Mouse (Mus musculus) brain, embryonic 18.5 days (tissue): ENCODE measurements around the gene Slc2a10.
A peak's percentile ranks its signal among the peaks of the same experiment; 100 is the strongest.

ENCODE experiments used
- DNase-seq: peaks from one replicate; pipeline ENCODE4 v3.0.0-alpha.2; 2012; ENCODE audit warnings: low read depth, low spot score

The Slc2a10 gene

DNA sequence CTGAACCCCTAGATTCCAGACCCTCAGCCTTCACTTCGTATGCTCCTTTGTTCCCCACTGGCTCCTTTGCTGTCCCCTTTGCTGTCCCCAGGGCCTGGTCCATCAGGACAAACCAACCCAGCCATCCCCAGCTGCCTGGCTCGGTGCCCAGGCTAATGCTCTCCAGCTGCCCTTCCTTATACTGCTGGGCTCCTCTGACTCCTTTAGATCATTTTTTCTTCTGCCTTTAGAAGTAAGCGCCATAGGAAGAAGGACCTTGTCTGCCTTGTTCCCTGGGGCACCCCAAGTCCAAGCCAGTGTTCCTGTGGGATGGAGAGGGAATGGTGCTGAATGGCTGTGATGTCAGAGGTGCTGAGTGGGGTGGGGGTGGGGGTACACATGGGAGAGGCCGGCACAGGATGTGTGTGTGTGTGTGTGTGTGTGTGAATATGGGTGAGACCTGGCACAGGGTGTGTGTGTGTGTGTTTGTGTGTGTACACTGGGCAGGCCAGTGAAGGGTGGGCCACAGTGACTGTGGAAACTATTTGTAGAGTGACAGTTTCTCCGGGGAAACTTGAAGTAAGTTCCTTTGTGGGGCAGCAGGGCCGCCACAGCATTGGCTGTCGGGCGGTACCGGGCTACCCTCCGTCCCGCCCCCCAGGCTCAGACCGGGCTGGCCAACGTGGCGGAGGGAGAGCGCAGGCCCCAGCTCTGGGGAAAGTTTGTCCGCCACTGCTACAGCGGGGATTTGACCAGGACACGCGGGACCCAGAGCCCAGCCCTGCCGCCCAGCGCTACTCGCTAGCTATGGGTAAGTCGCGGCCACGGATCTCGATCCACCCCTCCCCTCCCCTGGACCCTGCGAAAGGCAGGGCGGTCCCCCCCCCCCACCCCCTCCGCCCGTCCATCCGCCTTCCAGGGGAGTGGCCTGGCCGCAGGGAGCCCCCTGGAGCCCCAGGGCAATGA, at the start of gene Slc2a10:
TSS of gene Slc2a10 (plus strand) at position 529 of the 945 bp plus-strand sequence.
- no peak for DNase-seq

- DNase-seq: no peak
These were observed 46.9 kb upstream of the Slc2a10 start for GRCm38 (mm10) chr2:165456710-165457109.

DNA sequence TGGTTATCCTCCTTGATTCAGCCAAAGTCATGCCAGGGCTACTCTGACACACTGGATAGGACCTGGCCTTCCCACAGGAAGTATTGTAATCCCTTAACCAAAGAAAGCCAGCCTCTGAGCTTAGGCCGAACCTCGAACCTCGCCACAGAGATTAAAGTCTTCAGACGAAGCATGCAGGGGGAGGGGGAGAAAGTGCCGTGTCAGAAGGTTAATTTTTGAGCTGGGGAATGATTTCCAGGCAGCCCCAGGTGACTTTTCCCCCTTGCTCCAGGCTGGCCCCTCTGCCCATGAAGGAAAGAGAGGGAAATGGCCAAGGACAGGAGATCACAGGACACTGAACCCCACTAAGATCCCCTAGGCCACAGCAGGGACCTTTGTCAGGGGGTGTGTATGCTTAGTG, 45.4 kb upstream of the Slc2a10 start:
- no peak for DNase-seq

GRCm38 (mm10) chr2:165459663-165460062, 43.9 kb upstream of the Slc2a10 start:
- DNase-seq: no peak

- no peak for DNase-seq
These were observed 35.6 kb upstream of the Slc2a10 start for GRCm38 (mm10) chr2:165467824-165468452.

- no peak for DNase-seq
These were observed 33.4 kb upstream of the Slc2a10 start for GRCm38 (mm10) chr2:165470167-165470566.

DNA sequence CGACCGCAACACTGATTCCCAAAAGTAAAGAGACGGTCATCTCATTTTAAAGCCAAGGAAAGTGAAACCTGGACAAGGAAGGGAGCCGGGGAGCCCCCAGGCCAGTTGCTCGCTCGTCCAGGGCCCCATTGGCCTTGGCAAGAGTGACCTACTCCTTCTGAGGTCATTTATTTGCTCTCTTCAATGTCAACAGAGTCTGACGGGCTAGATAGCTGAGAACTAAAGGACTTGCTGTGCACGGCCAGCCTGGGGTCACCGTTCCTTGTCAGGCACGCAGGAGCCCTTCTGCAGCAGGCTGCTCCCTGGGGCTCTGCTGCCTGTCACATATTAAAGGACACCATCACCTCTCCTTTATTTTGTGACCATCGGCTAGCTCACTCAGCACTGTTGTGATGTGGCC, 31.6 kb upstream of the Slc2a10 start:
- no peak for DNase-seq

DNA sequence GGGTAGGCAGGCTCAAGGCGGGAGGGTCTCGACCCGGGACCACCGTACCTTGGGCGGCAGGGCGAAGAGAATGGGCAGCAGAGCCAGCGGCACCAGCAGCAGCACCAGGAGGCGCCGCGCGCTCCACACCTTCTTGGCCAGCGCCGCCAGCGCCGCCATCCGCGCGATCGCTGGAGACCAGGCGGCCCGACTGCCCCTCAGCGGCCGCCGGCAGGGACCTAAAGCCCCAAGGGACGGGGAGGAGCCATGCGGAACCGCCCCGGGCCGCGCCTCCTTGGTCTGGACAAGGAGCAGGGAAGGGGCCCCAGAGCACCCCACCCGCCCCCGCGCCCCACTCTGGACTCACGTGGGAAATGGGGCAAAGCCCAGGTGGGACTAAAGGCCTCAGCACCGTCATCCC, 30.6 kb upstream of the Slc2a10 start, which contains the start of gene Slc13a3:
TSS of gene Slc13a3 (minus strand) at position 228 of the 400 bp plus-strand sequence.
- DNase-seq: no peak

- DNase-seq: no peak
These were observed 28.2 kb upstream of the Slc2a10 start for GRCm38 (mm10) chr2:165475412-165475811.

DNA sequence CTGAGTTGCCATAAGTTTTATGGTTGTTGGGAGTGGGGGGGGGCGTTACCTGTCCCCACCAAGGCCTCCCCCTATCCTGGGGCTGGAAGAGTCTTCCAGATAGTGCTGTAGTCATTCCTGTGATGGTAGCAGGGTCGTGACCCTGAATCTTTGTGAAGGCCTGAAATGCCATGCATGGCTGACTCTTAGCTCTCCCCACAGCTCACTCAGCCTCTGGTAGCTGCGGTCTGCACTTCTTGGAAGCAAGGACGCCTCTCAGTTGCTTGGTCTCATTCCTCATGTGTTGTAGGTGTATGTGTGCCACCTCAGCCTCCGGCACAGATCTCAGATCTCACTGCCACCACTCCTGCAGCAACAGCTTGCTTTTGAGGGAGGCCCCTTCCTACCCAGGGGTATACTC, 27.7 kb upstream of the Slc2a10 start:
- DNase-seq: no peak

DNA sequence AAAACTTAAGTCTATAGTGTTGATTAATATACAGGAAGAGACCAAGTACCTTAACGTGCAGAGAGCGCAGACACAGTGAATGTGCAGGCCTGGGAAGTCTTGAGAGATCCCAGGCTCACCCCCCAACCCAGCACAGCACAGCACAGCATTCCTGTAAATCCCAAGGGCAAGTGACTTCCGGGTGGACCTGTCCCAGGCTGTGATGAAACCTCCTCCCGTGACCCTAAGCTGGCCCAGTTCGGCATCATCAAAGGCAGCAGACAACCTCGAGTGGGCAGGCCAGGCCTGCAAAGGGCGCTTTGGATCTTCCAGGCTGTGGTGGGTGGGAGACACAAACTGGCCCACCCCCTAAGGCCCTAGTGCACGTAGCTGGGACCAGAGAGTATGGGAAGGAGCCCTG, 21.6 kb upstream of the Slc2a10 start:
- DNase-seq: no peak

DNA sequence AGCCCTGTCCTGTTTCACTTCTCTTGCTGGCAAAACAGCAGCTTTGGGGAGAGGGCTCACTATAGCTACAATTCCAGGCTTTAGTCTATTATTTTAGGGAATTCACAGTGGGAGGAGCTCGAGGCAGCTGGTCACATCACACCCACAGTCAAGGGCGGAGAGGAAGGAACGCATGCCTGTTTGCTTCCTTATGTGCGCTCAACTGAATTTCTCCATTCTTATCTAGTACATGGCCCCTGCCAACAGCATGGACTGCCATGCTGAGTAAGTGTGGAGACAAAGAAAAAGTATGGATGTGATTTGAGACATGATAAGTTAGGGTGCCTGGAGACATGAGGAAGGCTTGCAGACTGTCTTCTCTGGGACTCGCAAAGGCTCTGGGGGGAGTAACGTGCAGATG, 19.4 kb upstream of the Slc2a10 start:
- no peak for DNase-seq

DNA sequence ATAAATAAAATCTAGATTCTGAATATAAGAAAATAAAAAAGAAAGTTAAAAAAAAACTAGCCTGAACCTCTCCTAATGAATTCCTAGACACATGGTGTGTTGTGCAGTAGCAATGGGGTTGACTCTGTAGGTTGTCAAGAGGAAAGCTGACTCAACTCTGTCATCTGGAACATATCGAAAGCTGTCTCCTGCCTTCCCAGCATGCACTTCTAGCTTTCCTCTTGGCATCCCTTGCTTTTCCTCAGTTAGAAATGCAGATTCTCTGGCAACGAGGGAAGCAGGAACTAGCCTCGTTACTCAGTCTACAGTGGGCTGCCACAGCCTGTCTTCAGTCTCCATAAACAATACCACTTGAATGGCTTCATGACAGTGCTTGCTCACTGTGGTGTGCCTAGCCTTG, 17.8 kb upstream of the Slc2a10 start:
- DNase-seq: no peak

DNA sequence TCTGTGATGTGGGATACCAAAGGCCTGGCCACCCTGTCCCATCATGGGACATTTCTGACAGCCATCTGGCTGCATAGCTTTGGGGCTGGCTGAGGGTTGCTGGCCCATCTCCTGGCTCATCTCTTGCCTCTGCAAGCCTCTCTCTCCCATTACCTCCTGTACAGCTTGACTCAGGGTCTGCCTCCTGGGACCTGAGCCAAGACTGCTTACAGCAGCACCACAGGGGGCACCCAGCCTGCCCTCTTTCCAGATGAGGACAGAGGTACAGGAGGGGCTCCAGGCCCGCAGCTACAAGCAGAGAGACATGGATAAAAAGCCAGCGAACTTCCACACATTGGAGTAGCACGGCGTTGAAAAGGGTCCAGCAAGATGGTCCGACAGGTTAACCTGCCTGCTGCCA, 17.2 kb upstream of the Slc2a10 start:
- no peak for DNase-seq

DNA sequence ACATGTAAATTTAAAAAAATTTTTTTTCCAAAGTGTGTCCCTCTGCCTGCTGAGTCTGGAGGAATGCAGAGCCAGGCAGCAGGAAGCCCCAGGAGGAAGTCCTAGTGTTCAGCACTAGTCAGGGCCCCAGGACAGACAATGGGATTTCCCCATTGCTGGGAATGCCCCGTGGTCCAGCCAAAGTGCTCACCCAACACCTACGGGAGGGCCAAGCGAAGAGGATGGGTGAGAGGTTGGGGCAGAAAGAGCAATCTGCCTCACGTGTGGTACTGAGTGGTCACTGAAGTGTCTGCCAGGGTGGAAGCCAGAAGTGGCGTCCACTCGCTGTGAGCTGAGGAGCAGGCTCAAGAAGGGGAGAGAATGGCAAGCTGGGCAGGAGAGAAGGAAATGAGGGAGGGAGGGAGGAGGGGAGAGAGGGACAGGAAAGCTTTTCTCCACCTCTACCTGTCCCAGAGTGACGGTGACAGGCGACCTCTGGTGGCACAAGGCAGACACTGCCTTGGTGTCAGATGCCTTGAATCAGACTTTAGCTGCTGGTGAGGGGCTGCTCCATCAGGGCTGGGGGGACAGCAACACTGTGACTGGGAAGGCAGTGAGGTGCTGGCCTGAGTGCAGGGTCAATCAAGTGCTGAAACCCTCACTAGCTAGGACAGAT, 16.6 kb upstream of the Slc2a10 start:
- DNase-seq: no peak

- peak; percentile 62 for DNase-seq
These were observed 10.7 kb upstream of the Slc2a10 start, which contains the start of gene Trp53rka for GRCm38 (mm10) chr2:165492648-165493553. TSS of gene Trp53rka (minus strand) at chr2:165493324.

- DNase-seq: peak; percentile 55
These were observed 9.9 kb upstream of the Slc2a10 start for GRCm38 (mm10) chr2:165493587-165494210.

GRCm38 (mm10) chr2:165494495-165494894, 9.1 kb upstream of the Slc2a10 start:
- DNase-seq: no peak

GRCm38 (mm10) chr2:165496251-165496650, 7.3 kb upstream of the Slc2a10 start:
- DNase-seq: no peak

DNA sequence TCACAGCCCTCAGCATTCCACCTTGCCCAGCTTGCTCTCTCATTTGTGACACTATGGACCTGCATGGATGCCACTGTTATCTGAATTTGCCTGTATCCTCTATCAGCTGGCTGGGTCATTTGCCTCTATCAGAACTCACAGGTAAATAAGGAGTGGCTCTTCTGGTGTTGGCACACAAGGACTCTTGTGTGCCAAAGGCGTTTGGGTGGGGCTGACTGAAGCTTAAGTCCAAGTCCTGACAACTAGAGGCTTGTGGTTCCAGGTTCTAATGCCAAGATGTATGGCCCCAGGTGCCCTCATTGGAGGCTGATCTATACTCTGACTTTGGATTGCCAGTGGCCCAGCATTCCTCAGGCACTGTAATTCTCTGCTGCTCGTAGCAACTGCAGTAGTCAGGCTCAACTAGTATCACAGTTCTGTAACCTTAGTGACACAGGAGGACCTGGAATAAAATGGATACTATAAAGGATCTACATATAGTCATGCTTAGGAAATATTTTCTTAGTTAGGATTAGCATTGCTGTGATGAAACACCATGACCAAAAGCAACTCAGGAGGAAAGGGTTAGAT, 5.8 kb upstream of the Slc2a10 start:
- DNase-seq: no peak
